Mouse (Mus musculus) naive thymus-derived CD4-positive, alpha-beta T cell, adult 2 months (primary cell): ENCODE measurements at regions not wholly inside any gene's neighbourhood (a gene's known extent, or its start where the extent isn't known, plus 50 kb on each side); places are given as distances from the start of the nearest gene placed in this dataset.
"Not testable (repeated sequence)": the region's sequence is repeated elsewhere in the genome, so short reads cannot be mapped to it uniquely, and the experiment has no call there.

Experiments used
- DNase-seq: peaks from one replicate; pipeline ENCODE4 v3.0.0-alpha.2; 2011; ENCODE audit warnings: low read depth

DNA sequence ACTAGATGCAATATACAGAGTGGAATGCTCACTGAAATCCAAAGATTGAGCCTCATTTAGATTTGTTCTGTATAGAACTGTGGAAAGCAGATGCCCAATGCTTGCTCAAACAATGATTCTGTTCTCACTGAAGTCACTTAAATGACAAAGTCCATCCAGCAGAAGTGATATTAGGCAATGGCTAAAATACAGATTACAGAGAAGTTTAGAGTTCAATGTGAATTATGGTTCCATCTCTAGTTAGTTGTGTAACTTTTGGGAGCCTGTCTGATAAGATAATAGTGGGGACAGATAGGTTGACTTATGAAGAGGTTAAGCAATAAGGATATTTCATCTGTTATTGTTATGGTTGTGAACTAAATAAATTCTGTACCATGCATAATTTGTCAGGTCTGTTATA lies 165.5 kb downstream of the Slco6d1 start:
- DNase-seq, result no peak

DNA sequence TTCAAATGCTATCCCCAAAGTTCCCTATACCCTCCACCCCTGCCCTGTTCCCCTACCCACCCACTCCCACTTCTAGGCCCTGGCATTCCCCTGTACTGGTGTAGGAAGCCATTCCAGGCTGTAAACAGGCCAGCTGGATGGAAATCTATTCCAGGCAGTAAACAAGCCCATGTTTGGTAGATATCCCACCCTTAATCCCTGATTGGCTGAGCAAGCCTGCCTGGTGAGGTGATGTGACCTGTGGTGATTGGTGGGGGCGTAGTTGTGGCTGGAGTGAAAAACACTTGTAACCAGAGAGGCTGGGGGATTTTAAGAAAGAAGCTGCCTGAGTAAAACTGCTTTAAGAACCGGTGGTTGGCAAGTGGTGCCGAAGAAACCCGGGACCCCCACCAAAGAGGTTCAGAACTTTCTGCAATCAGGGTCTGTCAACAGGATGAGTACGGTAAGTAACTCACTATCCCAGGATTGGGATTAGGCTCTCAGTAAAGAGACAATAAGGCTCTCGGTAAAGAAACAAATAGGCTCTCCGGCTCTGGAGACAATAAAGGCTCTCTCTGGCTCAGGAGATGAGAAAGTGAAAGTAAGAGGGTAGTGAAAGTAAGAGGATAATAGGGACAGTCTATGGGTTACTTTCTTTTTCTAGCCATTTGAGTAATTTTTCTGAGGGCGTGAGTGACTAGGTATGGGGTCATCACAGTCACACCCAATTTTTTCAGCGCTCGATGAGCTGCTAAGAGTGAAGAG lies 168.5 kb downstream of the Slco6d1 start:
- peak; percentile 4 for DNase-seq

DNA sequence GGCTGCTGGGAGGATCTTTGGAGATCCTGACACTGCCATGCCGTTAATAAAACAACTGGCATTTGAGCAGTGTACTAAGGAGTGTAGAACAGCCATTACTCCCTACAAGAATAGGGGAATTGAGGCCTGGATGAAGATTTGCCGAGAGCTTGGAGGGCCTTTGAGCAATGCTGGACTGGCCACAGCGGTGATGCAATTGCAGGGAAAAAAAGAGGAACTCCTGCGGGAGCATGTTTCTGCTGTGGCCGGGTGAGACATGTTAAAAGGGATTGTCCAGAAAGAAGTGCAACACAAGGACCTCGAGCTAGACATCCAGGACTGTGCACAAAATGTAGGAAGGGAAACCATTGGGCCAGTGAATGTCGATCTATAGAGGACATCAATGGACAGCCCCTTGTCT lies 170.1 kb downstream of the Slco6d1 start:
- not testable (repeated sequence) for DNase-seq
